Mouse (Mus musculus) limb, embryonic 13.5 days (tissue): ENCODE data around the gene Gm12695. TPM values are rescaled to one million over a fixed set of nuclear protein-coding genes. Genes with fewer than 3 reads are reported as not detected.

ENCODE experiments used
- ATAC-seq: fragments of 200-750 bp; cut with Nextera tagmentation; 2 replicates; pipeline ENCODE4 v1.8.0; 2017; ENCODE audit warnings: low read depth, moderate number of reproducible peaks, moderate TSS enrichment; ENCODE audit not compliant: low FRiP score
- H3K27ac ChIP-seq: fragments of 300-500 bp; sonication (generic); 2 replicates; pipeline ENCODE4 v1.5.1; 2015; ENCODE audit warnings: inconsistent platforms, mild to moderate bottlenecking, moderate library complexity
- H3K27me3 ChIP-seq: fragments of 300-500 bp; sonication (generic); 2 replicates; pipeline ENCODE4 v1.6.1; 2015; ENCODE audit warnings: mild to moderate bottlenecking, inconsistent platforms
- H3K36me3 ChIP-seq: fragments of 300-500 bp; sonication (generic); 2 replicates; pipeline ENCODE4 v1.6.1; 2015; ENCODE audit warnings: inconsistent platforms, mild to moderate bottlenecking, moderate library complexity
- H3K4me1 ChIP-seq: fragments of 300-500 bp; sonication (generic); 2 replicates; pipeline ENCODE4 v1.6.1; 2015; ENCODE audit warnings: inconsistent platforms
- H3K4me2 ChIP-seq: fragments of 300-500 bp; sonication (generic); replicated peaks from 2 replicates; pipeline ENCODE4 v1.6.1; 2015; ENCODE audit warnings: inconsistent platforms, mild to moderate bottlenecking, moderate library complexity
- H3K4me3 ChIP-seq: fragments of 300-500 bp; sonication (generic); 2 replicates; pipeline ENCODE4 v1.5.1; 2015; ENCODE audit warnings: moderate library complexity, mild to moderate bottlenecking, inconsistent platforms
- H3K9ac ChIP-seq: fragments of 300-500 bp; sonication (generic); 2 replicates; pipeline ENCODE4 v1.6.1; 2015; ENCODE audit warnings: mild to moderate bottlenecking, inconsistent platforms
- H3K9me3 ChIP-seq: fragments of 300-500 bp; sonication (generic); 2 replicates; pipeline ENCODE4 v1.6.1; 2016; ENCODE audit warnings: inconsistent platforms
- WGBS: fragments of 180-500 bp; shearing (Covaris S2); methylation state at CpG from one replicate; pipeline ENCODE4 v1.1.7; 2015; 5-methylcytosine and 5-hydroxymethylcytosine counted together
- polyA plus RNA-seq: library from polyadenylated mRNA; unstranded; fragments of >200 nt; fragmentation: Nextera tagmentation; extraction: Ambion mirVana; gene quantifications from 2 replicates; pipeline ENCODE4 v1.2.1, GENCODE M21; 2015

Gene Gm12695
- polyA plus RNA-seq, 1 experiment from 2014 or later: not detected

DNA sequence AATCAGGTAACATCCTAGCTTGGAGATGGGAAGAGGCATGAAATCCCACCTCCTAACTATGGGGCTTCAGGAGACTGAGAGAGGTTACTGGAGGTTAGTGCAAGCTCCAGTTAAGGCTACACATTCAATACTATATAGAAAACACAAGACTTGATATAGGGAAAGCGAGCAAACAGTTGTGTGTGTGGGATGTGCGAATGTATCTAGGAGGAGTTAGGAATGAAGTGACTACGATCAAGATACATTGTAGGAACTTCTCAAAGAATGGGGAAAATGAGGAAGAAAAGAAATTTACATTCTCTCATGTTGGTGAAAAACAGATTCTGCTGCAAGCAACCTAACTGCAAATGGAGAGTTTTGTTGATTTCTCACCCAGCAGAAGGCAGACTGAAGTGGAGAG, 44.5 kb downstream of the Gm12695 start:
- ATAC-seq: no peak
- Histone ChIP-seq H3K4me1 (no peaks in the 10 kb centered on the region), H3K27me3 (no peaks in the 10 kb centered on the region), H3K9me3 (no peaks in the 10 kb centered on the region), H3K4me3 (no peak overlapping the region), H3K4me2 (no peak overlapping the region), H3K36me3 (no peaks in the 10 kb centered on the region), H3K27ac (no peak overlapping the region), H3K9ac (no peak overlapping the region)
- 94% methylated on average over 3 of the region's 3 CpGs for WGBS

DNA sequence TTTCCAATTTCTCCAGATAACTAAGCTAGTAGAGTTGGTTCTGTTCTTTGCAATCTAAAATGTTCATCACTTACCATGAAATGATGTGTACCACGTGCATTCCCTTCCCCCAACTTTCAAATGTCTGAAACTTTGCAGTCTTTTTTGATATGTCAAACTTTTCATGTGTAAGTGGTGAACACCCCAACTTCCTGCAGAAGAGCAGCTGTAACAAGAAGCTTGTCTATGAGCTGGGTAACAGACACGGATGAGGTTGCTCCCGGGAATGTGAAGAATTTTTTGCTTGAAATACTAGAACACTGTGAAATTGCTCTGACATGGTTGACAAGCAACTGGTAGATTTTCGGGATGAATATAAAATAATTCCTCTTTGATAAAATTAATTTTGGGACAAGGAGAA, 55.7 kb downstream of the Gm12695 start:
- Histone ChIP-seq H3K27me3 (no peaks in the 10 kb centered on the region), H3K9me3 (no peaks in the 10 kb centered on the region), H3K4me2 (no peak overlapping the region), H3K4me1 (no peaks in the 10 kb centered on the region), H3K4me3 (no peak overlapping the region), H3K9ac (no peak overlapping the region), H3K27ac (no peak overlapping the region), H3K36me3 (no peaks in the 10 kb centered on the region)
- ATAC-seq: no peak
- WGBS: 65% methylated on average over 4 of the region's 4 CpGs

DNA sequence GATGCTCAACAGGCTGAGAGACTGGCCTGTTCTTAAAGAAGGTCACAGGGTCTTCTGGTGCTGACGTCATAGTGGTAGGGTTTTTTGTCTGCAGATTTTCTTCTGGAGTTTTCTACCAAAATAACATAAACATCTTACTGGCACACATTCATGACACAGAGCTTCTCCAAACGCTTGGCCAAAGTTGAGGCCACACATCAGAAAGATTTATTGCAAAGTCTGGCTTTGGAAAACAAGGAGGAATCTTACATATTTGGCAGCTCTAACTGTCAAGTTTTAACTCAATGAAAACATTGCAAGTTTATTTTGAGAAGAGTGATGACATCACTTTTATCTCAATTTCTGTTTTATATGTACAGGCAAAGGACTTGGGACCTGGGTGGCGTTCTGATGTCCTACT, 56.8 kb downstream of the Gm12695 start:
- Histone ChIP-seq H3K36me3 (no peaks in the 10 kb centered on the region), H3K9ac (no peak overlapping the region), H3K27me3 (no peaks in the 10 kb centered on the region), H3K4me3 (no peak overlapping the region), H3K9me3 (no peaks in the 10 kb centered on the region), H3K27ac (no peak overlapping the region), H3K4me1 (no peaks in the 10 kb centered on the region), H3K4me2 (no peak overlapping the region)
- WGBS: 80% methylated on average over 3 of the region's 3 CpGs
- no peak for ATAC-seq

DNA sequence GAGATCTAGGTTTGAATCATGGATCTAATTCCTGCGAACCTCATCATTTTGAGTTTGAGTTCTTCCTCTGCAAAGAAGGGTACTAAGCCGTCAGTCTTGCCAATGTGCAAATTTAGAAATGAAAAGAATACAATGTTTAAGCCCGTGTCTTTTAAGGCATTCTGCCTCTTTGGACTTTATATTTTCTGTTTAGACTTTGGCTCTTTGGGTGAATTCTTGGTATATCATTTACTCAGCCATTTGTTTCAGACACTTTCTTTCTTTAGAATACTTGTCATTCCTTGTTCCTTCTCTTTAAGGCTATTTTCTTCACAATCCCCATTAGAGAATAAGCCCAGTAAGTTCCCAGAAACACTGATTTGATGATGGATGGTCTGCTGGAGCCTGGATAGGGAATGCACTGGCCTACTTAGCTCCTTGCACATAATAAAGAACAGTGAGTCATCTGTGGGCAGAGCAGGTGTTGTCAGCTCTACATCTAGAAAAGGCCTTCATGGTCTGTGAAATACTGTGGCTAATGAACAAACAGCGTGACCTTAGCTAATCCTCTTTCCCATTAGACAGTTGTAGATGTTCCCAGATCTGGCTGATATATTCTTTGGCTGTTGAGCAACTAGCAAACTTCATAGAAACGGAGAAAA, 59.5 kb downstream of the Gm12695 start:
- Histone ChIP-seq H3K36me3 (no peaks in the 10 kb centered on the region), H3K9me3 (no peaks in the 10 kb centered on the region), H3K9ac (no peak overlapping the region), H3K4me1 (no peaks in the 10 kb centered on the region), H3K27me3 (no peaks in the 10 kb centered on the region), H3K4me3 (no peak overlapping the region), H3K27ac (no peak overlapping the region), H3K4me2 (no peak overlapping the region)
- ATAC-seq: no peak
- WGBS: 79% methylated on average over 5 of the region's 5 CpGs

DNA sequence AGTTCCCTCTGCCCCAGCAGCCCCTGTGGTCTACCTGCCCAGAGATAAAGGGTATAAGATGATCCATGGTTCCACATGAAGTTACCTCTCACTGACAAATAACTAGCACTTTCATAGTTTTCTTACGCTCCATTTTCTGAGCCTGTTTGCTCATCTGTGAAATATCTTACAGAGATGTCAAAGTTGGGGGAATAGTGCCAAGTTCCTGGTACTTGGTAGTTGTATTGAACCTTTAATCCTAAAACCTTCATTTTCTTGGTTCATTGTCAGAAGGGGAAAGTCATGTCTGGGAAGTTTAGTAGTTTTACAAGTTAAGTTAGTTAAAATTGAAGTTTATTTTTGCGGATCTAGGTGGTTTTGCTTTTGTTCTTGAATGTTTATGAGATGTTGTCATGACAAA, 62.7 kb downstream of the Gm12695 start:
- H3K4me3 ChIP-seq: no peak overlapping the region
- no peak overlapping the region for H3K4me2 ChIP-seq
- no peak overlapping the region for H3K9ac ChIP-seq
- no peaks in the 10 kb centered on the region for H3K36me3 ChIP-seq
- H3K27ac ChIP-seq: no peak overlapping the region
- no peaks in the 10 kb centered on the region for H3K27me3 ChIP-seq
- H3K9me3 ChIP-seq: no peaks in the 10 kb centered on the region
- H3K4me1 ChIP-seq: peaks cover 9% of the 10 kb centered on the region; the same call in 1 of the 2 replicates
- 88% methylated on average over 2 of the region's 2 CpGs for WGBS
- no peak for ATAC-seq

DNA sequence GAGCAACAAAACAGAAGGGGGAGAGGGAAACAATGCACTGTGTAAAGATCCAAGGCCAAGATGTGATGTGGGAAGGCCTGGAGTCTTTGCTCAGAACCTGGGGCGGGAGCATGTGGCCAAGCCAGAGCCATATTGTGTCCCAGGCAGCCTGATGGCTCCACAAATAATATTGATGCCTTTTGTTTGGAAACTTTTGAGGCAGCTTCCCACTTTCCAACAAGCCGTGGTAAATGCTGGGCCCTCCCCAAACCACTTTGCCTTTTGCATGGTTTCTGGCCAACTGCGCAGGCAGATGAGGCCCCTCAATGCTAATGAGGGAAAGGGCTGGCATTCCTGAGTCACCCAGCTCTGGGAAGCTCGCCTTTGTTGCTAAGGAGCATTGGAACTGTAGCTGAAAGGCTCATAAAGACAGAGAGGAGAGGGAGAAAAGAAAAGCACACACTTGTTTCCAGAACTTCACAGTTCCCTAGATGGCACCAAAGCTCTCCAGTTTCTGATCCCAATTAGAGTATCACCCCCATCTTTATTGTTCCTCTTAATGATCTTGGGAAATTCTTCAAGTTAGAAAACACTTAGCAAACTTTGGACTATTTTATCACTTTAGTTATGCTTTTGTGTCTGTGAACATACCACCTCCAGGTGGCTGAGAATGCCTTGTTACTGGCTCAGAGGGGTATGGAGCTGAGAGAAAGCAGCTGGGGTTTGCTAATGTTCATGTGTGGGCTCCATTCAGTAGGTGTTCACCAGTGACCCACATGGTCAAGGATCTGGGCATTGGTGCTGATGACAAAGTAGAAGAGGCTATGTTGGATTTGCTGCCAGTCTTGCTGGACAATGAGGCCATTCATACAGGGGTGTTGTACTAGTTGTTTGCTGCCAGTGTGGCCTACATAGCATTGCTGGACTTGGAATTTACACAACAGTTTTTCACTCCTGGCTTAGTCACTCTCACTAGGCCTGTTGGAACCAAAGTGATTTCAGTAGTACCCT, 65.7 kb downstream of the Gm12695 start:
- H3K27ac ChIP-seq: no peak overlapping the region; the same call in 1 of the 2 replicates
- H3K4me1 ChIP-seq: peaks cover 9% of the 10 kb centered on the region; the same call in 1 of the 2 replicates
- H3K36me3 ChIP-seq: no peaks in the 10 kb centered on the region
- H3K4me2 ChIP-seq: no peak overlapping the region
- no peak overlapping the region for H3K4me3 ChIP-seq
- H3K9me3 ChIP-seq: no peaks in the 10 kb centered on the region
- H3K9ac ChIP-seq: no peak overlapping the region; the same call in 1 of the 2 replicates
- 51% methylated on average over 4 of the region's 4 CpGs for WGBS
- H3K27me3 ChIP-seq: no peaks in the 10 kb centered on the region
- peak; percentile 24; the same call in 1 of the 2 replicates for ATAC-seq

DNA sequence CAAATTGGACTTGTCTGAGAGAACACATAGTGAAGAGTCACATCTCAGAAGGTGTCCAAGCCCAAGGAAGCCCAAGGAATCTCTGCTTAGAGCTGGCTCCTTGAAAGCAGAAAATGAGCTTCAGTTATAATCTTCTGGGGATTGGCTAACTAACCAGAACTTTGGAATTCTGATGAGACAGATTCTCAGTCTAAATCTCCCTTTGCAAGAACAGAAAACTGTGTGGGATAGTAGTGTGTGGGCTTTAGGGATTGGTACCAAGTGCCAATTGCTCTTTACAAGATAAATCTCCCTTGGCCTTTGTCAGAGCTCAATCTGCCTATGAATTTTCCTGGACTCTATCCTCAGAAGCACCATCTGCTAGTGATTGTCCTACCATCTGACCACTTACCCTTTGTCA, 66.5 kb downstream of the Gm12695 start:
- no peaks in the 10 kb centered on the region for H3K9me3 ChIP-seq
- peaks cover 9% of the 10 kb centered on the region; the same call in 1 of the 2 replicates for H3K4me1 ChIP-seq
- no peak for ATAC-seq
- H3K9ac ChIP-seq: no peak overlapping the region
- no peak overlapping the region for H3K27ac ChIP-seq
- no peaks in the 10 kb centered on the region for H3K36me3 ChIP-seq
- H3K4me3 ChIP-seq: no peak overlapping the region
- no peaks in the 10 kb centered on the region for H3K27me3 ChIP-seq
- H3K4me2 ChIP-seq: no peak overlapping the region

DNA sequence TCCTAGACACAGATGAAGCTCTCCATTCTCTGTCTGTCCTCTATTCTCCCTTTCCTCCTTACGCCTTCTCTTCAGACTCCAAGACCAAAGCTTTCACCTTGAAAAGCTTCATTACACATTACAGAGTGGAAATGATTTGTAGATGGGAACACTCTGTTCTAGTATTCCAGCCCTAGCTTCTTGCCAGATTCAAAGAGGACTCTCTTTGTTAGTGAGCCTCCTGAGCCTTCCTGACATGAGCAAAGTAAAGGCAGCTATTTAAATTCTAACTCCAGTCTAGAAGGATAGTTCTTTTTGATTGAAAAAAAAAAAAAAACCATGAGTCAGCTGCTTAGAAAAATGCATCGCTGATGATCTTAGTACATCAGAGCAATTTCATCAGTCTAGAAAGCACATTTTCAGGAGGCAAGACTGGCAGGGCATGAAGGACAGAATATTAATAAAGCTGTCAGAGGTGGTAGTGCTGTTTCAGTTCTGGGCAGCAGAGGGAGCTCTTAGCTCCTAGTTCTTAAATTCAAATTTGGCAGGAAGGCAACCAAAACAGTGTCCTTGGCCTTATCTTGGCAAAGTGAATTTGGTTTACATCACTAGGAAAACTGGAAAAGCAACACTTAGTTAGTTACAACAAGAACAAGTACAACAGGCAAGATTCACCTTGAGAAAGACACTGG, 79.6 kb downstream of the Gm12695 start:
- no peak for ATAC-seq
- no peak overlapping the region for H3K27ac ChIP-seq
- WGBS: 62% methylated on average over 2 of the region's 2 CpGs

DNA sequence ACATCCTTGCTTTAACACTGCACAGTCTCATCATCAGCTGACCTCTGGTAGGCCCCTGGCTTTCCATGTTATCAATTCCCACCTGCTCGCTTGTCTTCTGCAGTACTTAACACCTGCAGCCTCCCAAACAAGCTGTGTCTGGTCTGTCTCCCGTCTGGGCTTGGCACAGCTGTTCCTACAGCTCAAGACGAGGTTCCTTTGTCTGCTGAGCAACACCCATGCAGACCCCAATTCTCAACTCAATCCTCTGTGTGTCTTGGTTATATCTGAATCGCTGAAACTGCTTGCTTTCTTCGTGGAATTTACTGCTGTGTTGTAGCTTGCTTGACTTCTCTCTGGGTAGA, 86.8 kb downstream of the Gm12695 start:
- Histone ChIP-seq H3K9ac (no peak overlapping the region), H3K9me3 (no peaks in the 10 kb centered on the region), H3K4me3 (no peak overlapping the region), H3K36me3 (no peaks in the 10 kb centered on the region), H3K4me2 (no peak overlapping the region), H3K27me3 (no peaks in the 10 kb centered on the region), H3K27ac (no peak overlapping the region), H3K4me1 (peaks cover 20% of the 10 kb centered on the region)
- WGBS: 58% methylated on average over 5 of the region's 5 CpGs
- ATAC-seq: 0 out of 2 replicates have a peak, but pooled peaks have one; percentile 45

More for the DNA sequence above, 79.6 kb downstream of the Gm12695 start:
- Histone ChIP-seq H3K9me3 (no peaks in the 10 kb centered on the region), H3K27me3 (no peaks in the 10 kb centered on the region), H3K36me3 (no peaks in the 10 kb centered on the region), H3K4me1 (no peaks in the 10 kb centered on the region), H3K9ac (no peak overlapping the region), H3K4me3 (no peak overlapping the region), H3K4me2 (no peak overlapping the region)

DNA sequence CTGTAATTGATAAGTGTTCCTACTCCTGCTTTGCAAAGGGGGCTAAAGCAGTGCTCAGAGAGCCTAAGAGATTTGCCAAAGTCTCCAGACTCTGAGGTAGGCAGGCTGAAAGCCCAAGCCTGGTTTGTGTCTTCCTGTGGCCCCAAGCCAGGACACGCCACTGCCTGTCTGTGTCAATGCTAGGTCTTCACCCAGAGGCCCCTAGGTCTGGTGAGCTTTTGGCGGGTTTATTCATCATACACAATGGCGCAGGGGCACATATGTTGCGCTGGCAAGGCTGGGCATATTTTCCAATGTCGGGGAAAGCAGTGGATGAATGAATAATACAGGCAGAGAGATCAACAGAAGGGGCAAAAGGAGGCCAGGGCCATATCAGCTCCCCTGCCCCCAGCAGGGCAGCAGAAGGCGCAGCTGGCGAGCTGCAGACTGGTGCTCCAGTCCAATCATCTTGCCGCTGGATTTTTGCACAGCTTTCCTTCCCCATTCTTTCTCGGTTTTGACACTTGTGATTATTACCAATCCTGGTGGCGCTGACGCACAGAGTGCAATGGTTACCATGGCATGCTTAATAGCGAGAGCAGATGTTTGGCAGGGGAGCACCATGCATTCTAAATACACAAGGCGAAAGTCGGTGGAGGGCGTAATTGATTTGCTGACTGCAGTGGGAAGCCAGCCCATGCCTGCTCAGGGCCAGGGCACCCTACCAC, 87.3 kb downstream of the Gm12695 start:
- peak; percentile 54; the same call in 1 of the 2 replicates for ATAC-seq
- no peak overlapping the region for H3K27ac ChIP-seq
- 73% methylated on average over 15 of the region's 15 CpGs for WGBS
- no peaks in the 10 kb centered on the region for H3K27me3 ChIP-seq
- no peak overlapping the region for H3K4me3 ChIP-seq
- H3K9me3 ChIP-seq: no peaks in the 10 kb centered on the region
- H3K4me1 ChIP-seq: peaks cover 20% of the 10 kb centered on the region
- H3K9ac ChIP-seq: no peak overlapping the region
- no peaks in the 10 kb centered on the region for H3K36me3 ChIP-seq
- no peak overlapping the region for H3K4me2 ChIP-seq

DNA sequence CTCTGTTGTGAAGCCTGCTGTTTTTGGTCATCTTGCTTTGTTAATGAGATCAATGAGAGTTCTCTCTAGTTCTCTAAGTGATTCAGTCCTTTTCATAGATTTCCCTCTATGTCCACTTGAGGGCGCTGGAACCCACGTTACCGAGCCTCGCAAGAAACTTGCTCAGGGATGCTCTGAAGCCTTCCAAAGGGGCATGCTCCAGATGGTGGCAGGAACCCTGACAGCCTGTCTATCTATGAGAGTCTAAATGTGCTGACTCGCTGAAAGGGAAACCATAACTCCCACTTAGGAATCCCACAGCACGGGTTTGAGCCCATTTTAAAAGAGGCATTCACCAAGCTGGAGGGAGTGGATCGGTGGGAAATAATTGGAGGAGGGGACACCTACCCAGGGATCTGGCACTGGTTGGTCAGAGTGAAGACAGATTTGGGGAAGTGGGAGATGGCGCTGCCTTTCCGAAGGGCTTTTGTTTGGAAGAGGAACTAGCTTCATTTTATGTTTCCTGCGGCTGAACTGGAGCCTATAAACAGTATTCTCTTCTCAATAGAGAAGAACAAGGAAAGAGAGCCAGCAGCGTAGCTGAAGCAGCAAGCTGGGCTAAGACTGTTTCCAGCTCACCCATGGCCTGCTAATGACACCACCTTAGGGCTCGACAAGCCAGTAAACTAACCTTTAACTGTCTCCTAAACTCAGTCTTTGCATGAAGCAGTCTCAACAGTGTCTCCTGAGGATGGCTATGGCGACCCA, 88.2 kb downstream of the Gm12695 start:
- no peaks in the 10 kb centered on the region for H3K27me3 ChIP-seq
- peak overlapping the region; percentile 41 for H3K4me2 ChIP-seq
- no peaks in the 10 kb centered on the region for H3K9me3 ChIP-seq
- ATAC-seq: peak; percentile 59; the same call in 1 of the 2 replicates
- no peak overlapping the region for H3K4me3 ChIP-seq
- no peak overlapping the region for H3K9ac ChIP-seq
- no peaks in the 10 kb centered on the region for H3K36me3 ChIP-seq
- 29% methylated on average over 13 of the region's 13 CpGs for WGBS
- H3K4me1 ChIP-seq: peaks cover 20% of the 10 kb centered on the region
- no peak overlapping the region for H3K27ac ChIP-seq
